Mouse (Mus musculus): Measurements from ENCODE around the gene Kctd8.

DNA sequence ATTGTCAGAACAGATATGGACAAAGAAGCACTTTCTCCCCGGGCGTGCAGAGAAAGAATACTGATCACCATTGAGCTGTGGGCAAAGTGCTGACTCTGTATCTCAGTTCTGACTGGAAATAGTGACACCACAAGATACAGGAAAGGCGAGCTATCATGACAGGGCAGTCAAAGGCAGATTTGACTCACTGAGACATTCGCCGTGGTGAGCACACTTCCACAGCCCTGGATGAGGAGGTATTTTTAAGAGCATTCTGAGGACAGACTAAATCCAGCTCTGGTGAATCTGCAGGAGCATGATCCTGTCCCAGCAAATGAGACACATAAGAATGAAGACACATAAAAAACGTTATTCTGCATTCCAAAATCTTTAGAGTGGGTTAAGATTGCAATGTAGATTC is 49.1 kb downstream of the Kctd8 start:
- TF ChIP-seq CTCF (IDR thresholded peaks at IDR 0.05; ENCODE audit: control insufficient read depth, insufficient read depth, insufficient replicate concordance, low read depth, low read length) (no peak), POLR2A (IDR thresholded peaks at IDR 0.05; ENCODE audit: control insufficient read depth, low read depth, low read length) (no peak)

Data from testis, adult 2 months (tissue).